Mouse (Mus musculus) midbrain, embryonic 12.5 days (tissue): ENCODE measurements around the gene Cyp2d10. TPM values are rescaled to one million over a fixed set of nuclear protein-coding genes. Genes with fewer than 3 reads are reported as not detected.
"Not testable (repeated sequence)": the region's sequence is repeated elsewhere in the genome, so short reads cannot be mapped to it uniquely, and the experiment has no call there.

Source experiments
- ATAC-seq: fragments of 200-750 bp; cut with Nextera tagmentation; 2 replicates; pipeline ENCODE4 v1.8.0; 2017; ENCODE audit warnings: low read depth, moderate TSS enrichment, moderate library complexity; ENCODE audit not compliant: low FRiP score
- H3K27ac ChIP-seq: fragments of 300-500 bp; sonication (generic); replicated peaks from 2 replicates; pipeline ENCODE4 v1.5.1; 2016; ENCODE audit warnings: mild to moderate bottlenecking
- H3K27me3 ChIP-seq: fragments of 300-500 bp; sonication (generic); 2 replicates; pipeline ENCODE4 v1.6.1; 2016; ENCODE audit warnings: mild to moderate bottlenecking
- H3K36me3 ChIP-seq: fragments of 300-500 bp; sonication (generic); 2 replicates; pipeline ENCODE4 v1.6.1; 2016
- H3K4me1 ChIP-seq: fragments of 300-500 bp; sonication (generic); 2 replicates; pipeline ENCODE4 v1.6.1; 2016
- H3K4me2 ChIP-seq: fragments of 300-500 bp; sonication (generic); replicated peaks from 2 replicates; pipeline ENCODE4 v1.6.1; 2016; ENCODE audit warnings: mild to moderate bottlenecking, moderate library complexity
- H3K4me3 ChIP-seq: fragments of 300-500 bp; sonication (generic); 2 replicates; pipeline ENCODE4 v1.5.1; 2016; ENCODE audit warnings: mild to moderate bottlenecking
- H3K9ac ChIP-seq: fragments of 300-500 bp; sonication (generic); replicated peaks from 2 replicates; pipeline ENCODE4 v1.6.1; 2016; ENCODE audit warnings: mild to moderate bottlenecking, moderate library complexity
- H3K9me3 ChIP-seq: fragments of 300-500 bp; sonication (generic); 2 replicates; pipeline ENCODE4 v1.6.1; 2016; ENCODE audit warnings: mild to moderate bottlenecking
- WGBS: fragments of 180-500 bp; shearing (Covaris S2); methylation state at CpG from one replicate; pipeline ENCODE4 v1.1.7; 2016; 5-methylcytosine and 5-hydroxymethylcytosine counted together
- polyA plus RNA-seq: library from polyadenylated mRNA; unstranded; fragments of >200 nt; fragmentation: Nextera tagmentation; extraction: Ambion mirVana; gene quantifications from 2 replicates; pipeline ENCODE4 v1.2.1, GENCODE M21; 2016

The Cyp2d10 gene
- polyA plus RNA-seq, 1 experiment from 2014 or later, result not detected

GRCm38 (mm10) chr15:82374437-82374836, 32.6 kb downstream of the Cyp2d10 start:
- Histone ChIP-seq H3K4me3 (no peak overlapping the region), H3K27ac (no peak overlapping the region), H3K27me3 (peaks cover 9% of the 10 kb centered on the region), H3K9me3 (no peaks in the 10 kb centered on the region), H3K4me1 (peaks cover 7% of the 10 kb centered on the region), H3K4me2 (no peak overlapping the region), H3K36me3 (no peaks in the 10 kb centered on the region), H3K9ac (no peak overlapping the region)
- ATAC-seq, result no peak
- 76% methylated on average over 5 of the region's 5 CpGs for WGBS

- no peak overlapping the region for H3K9ac ChIP-seq
- 0 out of 2 replicates have a peak, but pooled peaks cover 5% of the 10 kb centered on the region for H3K27me3 ChIP-seq
- no peak for ATAC-seq
Measured at GRCm38 (mm10) chr15:82372991-82373390, 34.0 kb downstream of the Cyp2d10 start.

GRCm38 (mm10) chr15:82372446-82372845, 34.5 kb downstream of the Cyp2d10 start:
- Histone ChIP-seq H3K27ac (no peak overlapping the region), H3K27me3 (no peaks in the 10 kb centered on the region), H3K4me3 (no peak overlapping the region), H3K4me2 (no peak overlapping the region), H3K36me3 (no peaks in the 10 kb centered on the region), H3K9me3 (no peaks in the 10 kb centered on the region), H3K9ac (no peak overlapping the region), H3K4me1 (peaks cover 7% of the 10 kb centered on the region)
- ATAC-seq, result no peak
- 96% methylated on average over 6 of the region's 6 CpGs for WGBS

More at GRCm38 (mm10) chr15:82372991-82373390, 34.0 kb downstream of the Cyp2d10 start:
- Histone ChIP-seq H3K9me3 (no peaks in the 10 kb centered on the region), H3K4me1 (peaks cover 7% of the 10 kb centered on the region), H3K4me2 (no peak overlapping the region), H3K36me3 (no peaks in the 10 kb centered on the region), H3K27ac (no peak overlapping the region), H3K4me3 (no peak overlapping the region)
- WGBS, result 86% methylated on average over 5 of the region's 5 CpGs

GRCm38 (mm10) chr15:82368851-82369250, 38.1 kb downstream of the Cyp2d10 start:
- Histone ChIP-seq H3K36me3 (no peaks in the 10 kb centered on the region), H3K4me3 (no peak overlapping the region), H3K4me1 (no peaks in the 10 kb centered on the region), H3K9ac (no peak overlapping the region), H3K27me3 (no peaks in the 10 kb centered on the region), H3K9me3 (no peaks in the 10 kb centered on the region), H3K4me2 (no peak overlapping the region), H3K27ac (no peak overlapping the region)
- WGBS, result 78% methylated on average over 1 of the region's 1 CpGs
- ATAC-seq, result no peak

- no peaks in the 10 kb centered on the region for H3K36me3 ChIP-seq
- ATAC-seq, result no peak
- no peaks in the 10 kb centered on the region for H3K27me3 ChIP-seq
- no peak overlapping the region for H3K9ac ChIP-seq
- H3K4me1 ChIP-seq, result no peaks in the 10 kb centered on the region
- H3K9me3 ChIP-seq, result no peaks in the 10 kb centered on the region
- no peak overlapping the region for H3K4me3 ChIP-seq
- 96% methylated on average over 4 of the region's 4 CpGs for WGBS
- H3K4me2 ChIP-seq, result no peak overlapping the region
- H3K27ac ChIP-seq, result no peak overlapping the region
Measured at GRCm38 (mm10) chr15:82368146-82368545, 38.8 kb downstream of the Cyp2d10 start.

- H3K27ac ChIP-seq, H3K27me3 ChIP-seq, H3K4me1 ChIP-seq, H3K4me2 ChIP-seq, H3K4me3 ChIP-seq, ATAC-seq, H3K9me3 ChIP-seq, H3K36me3 ChIP-seq, H3K9ac ChIP-seq: not testable (repeated sequence)
- 13% methylated on average over 7 of the region's 9 CpGs for WGBS
Measured at GRCm38 (mm10) chr15:82364561-82364960, 42.4 kb downstream of the Cyp2d10 start.

GRCm38 (mm10) chr15:82363801-82364200, 43.2 kb downstream of the Cyp2d10 start:
- WGBS, result 77% methylated on average over 11 of the region's 12 CpGs
- not testable (repeated sequence) for H3K4me3 ChIP-seq, ATAC-seq

GRCm38 (mm10) chr15:82362234-82362633, 44.8 kb downstream of the Cyp2d10 start:
- H3K27ac ChIP-seq, result no peak overlapping the region

More at GRCm38 (mm10) chr15:82363801-82364200, 43.2 kb downstream of the Cyp2d10 start:
- H3K9ac ChIP-seq, H3K27me3 ChIP-seq, H3K9me3 ChIP-seq, H3K4me1 ChIP-seq, H3K27ac ChIP-seq, H3K36me3 ChIP-seq, H3K4me2 ChIP-seq: not testable (repeated sequence)

GRCm38 (mm10) chr15:82361459-82362018, 45.5 kb downstream of the Cyp2d10 start:
- H3K4me1 ChIP-seq, result no peaks in the 10 kb centered on the region
- H3K36me3 ChIP-seq, result no peaks in the 10 kb centered on the region
- H3K27ac ChIP-seq, result no peak overlapping the region
- no peak overlapping the region for H3K4me3 ChIP-seq
- no peak overlapping the region for H3K4me2 ChIP-seq
- no peak for ATAC-seq
- no peaks in the 10 kb centered on the region for H3K27me3 ChIP-seq
- H3K9ac ChIP-seq, result no peak overlapping the region
- 75% methylated on average over 11 of the region's 11 CpGs for WGBS
- no peaks in the 10 kb centered on the region for H3K9me3 ChIP-seq

More at GRCm38 (mm10) chr15:82362234-82362633, 44.8 kb downstream of the Cyp2d10 start:
- H3K27me3 ChIP-seq, result no peaks in the 10 kb centered on the region
- H3K4me3 ChIP-seq, result no peak overlapping the region
- no peaks in the 10 kb centered on the region for H3K36me3 ChIP-seq
- no peaks in the 10 kb centered on the region for H3K4me1 ChIP-seq
- H3K9me3 ChIP-seq, result no peaks in the 10 kb centered on the region
- 95% methylated on average over 4 of the region's 4 CpGs for WGBS
- ATAC-seq, result no peak
- no peak overlapping the region for H3K9ac ChIP-seq
- H3K4me2 ChIP-seq, result no peak overlapping the region

GRCm38 (mm10) chr15:82358431-82359260, 48.3 kb downstream of the Cyp2d10 start:
- Histone ChIP-seq H3K9ac (no peak overlapping the region; the same call in 1 of the 2 replicates), H3K9me3 (no peaks in the 10 kb centered on the region), H3K4me3 (no peak overlapping the region), H3K27ac (no peak overlapping the region), H3K4me1 (peaks cover 6% of the 10 kb centered on the region; the same call in 1 of the 2 replicates), H3K4me2 (no peak overlapping the region), H3K36me3 (no peaks in the 10 kb centered on the region), H3K27me3 (no peaks in the 10 kb centered on the region)
- ATAC-seq, result no peak
- 70% methylated on average over 22 of the region's 22 CpGs for WGBS

- H3K9me3 ChIP-seq, result no peaks in the 10 kb centered on the region
- peak within 1 kb of the TSS; percentile 84 for H3K4me3 ChIP-seq
- H3K27me3 ChIP-seq, result no peaks in the 10 kb centered on the region
- 2% methylated on average over 57 of the region's 57 CpGs for WGBS
- peak; percentile 99 for ATAC-seq
- peaks cover 18% of the 10 kb centered on the region for H3K36me3 ChIP-seq
- H3K9ac ChIP-seq, result peak within 1 kb of the TSS; percentile 86
- H3K4me2 ChIP-seq, result peak within 1 kb of the TSS; percentile 72
- H3K4me1 ChIP-seq, result peaks cover 21% of the 10 kb centered on the region
- H3K27ac ChIP-seq, result peak within 1 kb of the TSS; percentile 83
Measured at GRCm38 (mm10) chr15:82354126-82354945, 52.7 kb downstream of the Cyp2d10 start, which contains the start of gene Ndufa6. Gene Ndufa6, minus strand, starts transcription at chr15:82354322.

- H3K9me3 ChIP-seq, result no peaks in the 10 kb centered on the region
- under 1% methylated on average over 23 of the region's 23 CpGs for WGBS
- peaks cover 21% of the 10 kb centered on the region for H3K4me1 ChIP-seq
- H3K4me2 ChIP-seq, result peak overlapping the region; percentile 72
- peak overlapping the region; percentile 86 for H3K9ac ChIP-seq
- no peaks in the 10 kb centered on the region for H3K27me3 ChIP-seq
- H3K36me3 ChIP-seq, result peaks cover 24% of the 10 kb centered on the region
- peak overlapping the region; percentile 83 for H3K27ac ChIP-seq
- H3K4me3 ChIP-seq, result peak overlapping the region; percentile 84
- peak; percentile 72 for ATAC-seq
Measured at GRCm38 (mm10) chr15:82353745-82354113, 53.3 kb downstream of the Cyp2d10 start.
